In the genomic region with DNA sequence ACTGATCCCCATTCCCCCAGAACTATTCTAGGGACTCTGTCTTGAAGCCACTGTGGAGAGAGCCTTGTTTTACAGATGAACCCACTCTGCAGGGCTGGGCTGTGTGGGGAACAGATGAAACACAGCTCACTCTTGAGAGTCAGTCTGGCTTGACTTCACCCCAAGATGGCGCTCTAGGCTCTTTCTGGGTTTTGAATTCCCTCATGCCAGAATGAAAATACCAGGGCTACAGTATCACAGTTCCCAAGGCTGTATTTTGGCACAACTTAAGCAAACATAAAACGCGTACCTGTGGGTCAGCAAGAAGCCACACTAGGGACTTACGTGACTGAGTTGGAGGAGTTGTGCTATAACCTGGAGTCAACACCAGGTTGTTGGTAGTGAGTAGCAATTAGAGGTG, we compare ENCODE assay signal across 9 mouse cellular contexts. TPM values are rescaled to one million over a fixed set of nuclear protein-coding genes. Genes with fewer than 3 reads are reported as not detected.
DNase-seq lines count a peak whose midpoint lies in the region; ATAC-seq and TF ChIP-seq lines count a peak whose summit lies in the region.
"Had no signal": no experiment of that assay in that cellular context is flagged by ENCODE, and none has a peak within 500 bp of the region (broad histone marks: within the 10 kb centered on the region; RNA-seq: fewer than 3 reads in every experiment).

No protein-coding gene starts in this region.

- H3K4me1 ChIP-seq in embryonic fibroblast, embryonic 13.5 days (ENCODE audit: control insufficient read depth, insufficient read depth, low read length): 0 out of 2 replicates have a peak, but pooled peaks cover 2% of the 10 kb centered on the region
- H3K4me1 ChIP-seq: neural tube, embryonic 12.5 days had no signal

- 0 out of 2 replicates have a peak, but pooled peaks have one; percentile 28 for TF ChIP-seq CTCF in embryonic fibroblast, embryonic 13.5 days (IDR thresholded peaks at IDR 0.05; ENCODE audit: borderline replicate concordance, insufficient read depth, low read length)

- H3K4me3 ChIP-seq in embryonic fibroblast, embryonic 13.5 days (ENCODE audit: insufficient read depth, low read length): no peak overlapping the region
- H3K4me3 ChIP-seq: neural tube, embryonic 12.5 days had no signal

- ATAC-seq in erythroblast, adult 5-6 weeks (replicated peaks; ENCODE audit: low FRiP score, poor library complexity, severe bottlenecking): no peak

- no peak overlapping the region for H3K27ac ChIP-seq in embryonic fibroblast, embryonic 13.5 days (ENCODE audit: insufficient read depth, low read length)
- H3K27ac ChIP-seq: neural tube, embryonic 12.5 days had no signal

- TF ChIP-seq POLR2A in embryonic fibroblast, embryonic 13.5 days (IDR thresholded peaks at IDR 0.05; ENCODE audit: low read depth, low read length): no peak

- peak; percentile 80 for DNase-seq in urinary bladder, postnatal 14 days (ENCODE audit: low spot score)
- DNase-seq in urinary bladder, postnatal 10 days (ENCODE audit: low spot score): no peak
- peak; percentile 73 for DNase-seq in adrenal gland, postnatal 25 days
- peak; percentile 78 for DNase-seq in induced T-regulatory cell, adult 2 months (ENCODE audit: low read depth)
- peak; percentile 89 to 90 for DNase-seq in left cerebral cortex, postnatal 14 days (ENCODE audit: low spot score in 2 of 2)
- DNase-seq in naive thymus-derived CD4-positive, alpha-beta T cell, adult 2 months (ENCODE audit: low read depth): peak; percentile 74

- intact Hi-C loops in left cerebral cortex, postnatal 14 days (cut with DNase I): loop anchor here (2.0 kb wide), 1 partner anchor 75 kb away; no protein-coding TSS in a partner anchor

RNA-seq across cellular contexts. Expression of a gene that starts 8.9 kb away (rescaled TPM):
- total RNA-seq in adrenal gland, postnatal 25 days (2021): 28.5 and 58.5 TPM in 2 replicates
- 11.4 and 12.4 TPM in 2 replicates for polyA plus RNA-seq in embryonic fibroblast, embryonic 13.5 days (2011; ENCODE audit: insufficient read length, low read depth, missing spikeins)
- total RNA-seq in left cerebral cortex, postnatal 14 days (2021): 1 to 10 TPM; 8.3 to 9.1 TPM
- 8.1 and 14.4 TPM in 2 replicates for total RNA-seq in erythroblast, adult 5-6 weeks (2015; ENCODE audit: low replicate concordance)
- total RNA-seq in erythroblast, adult 5-6 weeks (2017; ENCODE audit: low replicate concordance): 9.2 and 12.4 TPM in 2 replicates

RNA-seq across cellular contexts. Expression of a gene that starts 15.3 kb away (rescaled TPM):
- total RNA-seq in adrenal gland, postnatal 25 days (2021): 1.0 TPM in 1 of 2 replicates, not detected in the other
- 14.4 and 16.9 TPM in 2 replicates for polyA plus RNA-seq in embryonic fibroblast, embryonic 13.5 days (2011; ENCODE audit: insufficient read length, low read depth, missing spikeins)
- total RNA-seq in left cerebral cortex, postnatal 14 days (2021): 10 to 100 TPM; 33.2 to 35.3 TPM
- total RNA-seq in erythroblast, adult 5-6 weeks (2015; ENCODE audit: low replicate concordance): not detected in 2 replicates
- total RNA-seq in erythroblast, adult 5-6 weeks (2017; ENCODE audit: low replicate concordance): not detected in 2 replicates

RNA-seq across cellular contexts. Expression of a gene that starts 16.9 kb away (rescaled TPM):
- total RNA-seq in adrenal gland, postnatal 25 days (2021): 41.3 and 57.2 TPM in 2 replicates
- 85.9 and 98.0 TPM in 2 replicates for polyA plus RNA-seq in embryonic fibroblast, embryonic 13.5 days (2011; ENCODE audit: insufficient read length, low read depth, missing spikeins)
- total RNA-seq in left cerebral cortex, postnatal 14 days (2021): 1 to 10 TPM; 4.5 to 4.9 TPM
- 16.9 and 28.8 TPM in 2 replicates for total RNA-seq in erythroblast, adult 5-6 weeks (2015; ENCODE audit: low replicate concordance)
- total RNA-seq in erythroblast, adult 5-6 weeks (2017; ENCODE audit: low replicate concordance): 6.5 and 8.1 TPM in 2 replicates

RNA-seq across cellular contexts. Expression of a gene that starts 22.5 kb away (rescaled TPM):
- 190 and 207 TPM in 2 replicates for total RNA-seq in adrenal gland, postnatal 25 days (2021)
- 335 and 354 TPM in 2 replicates for polyA plus RNA-seq in embryonic fibroblast, embryonic 13.5 days (2011; ENCODE audit: insufficient read length, low read depth, missing spikeins)
- total RNA-seq in left cerebral cortex, postnatal 14 days (2021): 100 to 1,000 TPM in 1 of 2 experiments, 10 to 100 TPM in 1; 96.8 to 101 TPM
- 167 and 176 TPM in 2 replicates for total RNA-seq in erythroblast, adult 5-6 weeks (2015; ENCODE audit: low replicate concordance)
- 63.0 and 140 TPM in 2 replicates for total RNA-seq in erythroblast, adult 5-6 weeks (2017; ENCODE audit: low replicate concordance)

RNA-seq across cellular contexts. Expression of a gene that starts 30.0 kb away (rescaled TPM):
- total RNA-seq in adrenal gland, postnatal 25 days (2021): 131 TPM in 2 replicates
- polyA plus RNA-seq in embryonic fibroblast, embryonic 13.5 days (2011; ENCODE audit: insufficient read length, low read depth, missing spikeins): 91.6 and 95.3 TPM in 2 replicates
- total RNA-seq in left cerebral cortex, postnatal 14 days (2021): 100 to 1,000 TPM; 122 to 140 TPM
- 12.7 and 21.9 TPM in 2 replicates for total RNA-seq in erythroblast, adult 5-6 weeks (2015; ENCODE audit: low replicate concordance)
- 10.6 and 27.0 TPM in 2 replicates for total RNA-seq in erythroblast, adult 5-6 weeks (2017; ENCODE audit: low replicate concordance)

Comparison
In these comparisons a context has a peak if more than half of its experiments do, and no peak if none do; other contexts are left out.
1. RNA of a gene that starts 15.3 kb away (total RNA-seq): 33.2 to 35.3 TPM in left cerebral cortex, postnatal 14 days; 1.0 TPM in adrenal gland, postnatal 25 days and not detected in erythroblast, adult 5-6 weeks; every median in the first group is over 10 times any median in the second.